Mouse (Mus musculus): ENCODE measurements around the gene Pkd1l2. TPM values are rescaled to one million over a fixed set of nuclear protein-coding genes. Genes with fewer than 3 reads are reported as not detected.

The Pkd1l2 gene
- total RNA-seq, 2 experiments from 2014 or later: 0.08 to 0.12 TPM

GRCm38 (mm10) chr8:117087036-117087435 is 4.8 kb upstream of the Pkd1l2 start:
- DNase-seq (ENCODE audit: low spot score in 2 of 2): no peak

GRCm38 (mm10) chr8:117085521-117085920 is 3.3 kb upstream of the Pkd1l2 start:
- no peak for DNase-seq (ENCODE audit: low spot score in 2 of 2)

- no peak for DNase-seq (ENCODE audit: low spot score in 2 of 2)
Measured at GRCm38 (mm10) chr8:117082947-117083559, 804 bp upstream of the Pkd1l2 start.

- DNase-seq (ENCODE audit: low spot score in 2 of 2): no peak
Measured at GRCm38 (mm10) chr8:117079652-117080051, 2.6 kb downstream of the Pkd1l2 start.

GRCm38 (mm10) chr8:117078367-117078926 is 3.8 kb downstream of the Pkd1l2 start:
- no peak for DNase-seq (ENCODE audit: low spot score in 2 of 2)

GRCm38 (mm10) chr8:117074350-117075182 is 7.7 kb downstream of the Pkd1l2 start:
- no peak for DNase-seq (ENCODE audit: low spot score in 2 of 2)

GRCm38 (mm10) chr8:117069708-117070107 is 12.5 kb downstream of the Pkd1l2 start:
- peak in 1 of 2 experiments; percentile 23 for DNase-seq (ENCODE audit: low spot score in 2 of 2)

GRCm38 (mm10) chr8:117068294-117068693 is 14.0 kb downstream of the Pkd1l2 start:
- DNase-seq (ENCODE audit: low spot score in 2 of 2): no peak

GRCm38 (mm10) chr8:117067396-117067795 is 14.9 kb downstream of the Pkd1l2 start:
- DNase-seq (ENCODE audit: low spot score in 2 of 2): no peak

GRCm38 (mm10) chr8:117066955-117067354 is 15.3 kb downstream of the Pkd1l2 start:
- DNase-seq (ENCODE audit: low spot score in 2 of 2): no peak

- peak; percentile 31 to 69 for DNase-seq (ENCODE audit: low spot score in 2 of 2)
Measured at GRCm38 (mm10) chr8:117061180-117061880, 20.9 kb downstream of the Pkd1l2 start.

- DNase-seq (ENCODE audit: low spot score in 2 of 2): no peak
Measured at GRCm38 (mm10) chr8:117060306-117060705, 21.9 kb downstream of the Pkd1l2 start.

GRCm38 (mm10) chr8:117059021-117059420 is 23.2 kb downstream of the Pkd1l2 start:
- DNase-seq (ENCODE audit: low spot score in 2 of 2): no peak

GRCm38 (mm10) chr8:117055097-117055496 is 27.2 kb downstream of the Pkd1l2 start:
- no peak for DNase-seq (ENCODE audit: low spot score in 2 of 2)

GRCm38 (mm10) chr8:117054146-117054545 is 28.1 kb downstream of the Pkd1l2 start:
- DNase-seq (ENCODE audit: low spot score in 2 of 2): no peak

GRCm38 (mm10) chr8:117053135-117054079 is 28.8 kb downstream of the Pkd1l2 start:
- DNase-seq (ENCODE audit: low spot score in 2 of 2): no peak

- no peak for DNase-seq (ENCODE audit: low spot score in 2 of 2)
Measured at GRCm38 (mm10) chr8:117051316-117051715, 30.9 kb downstream of the Pkd1l2 start.

GRCm38 (mm10) chr8:117050763-117051162 is 31.5 kb downstream of the Pkd1l2 start:
- no peak for DNase-seq (ENCODE audit: low spot score in 2 of 2)

- no peak for DNase-seq (ENCODE audit: low spot score in 2 of 2)
Measured at GRCm38 (mm10) chr8:117049444-117049843, 32.8 kb downstream of the Pkd1l2 start.

GRCm38 (mm10) chr8:117043584-117043983 is 38.7 kb downstream of the Pkd1l2 start:
- no peak for DNase-seq (ENCODE audit: low spot score in 2 of 2)

All from layer of hippocampus, adult 18-20 months (tissue).